Mouse (Mus musculus) G1E (cell line): Measurements from ENCODE around the gene D17Wsu92e.

Source experiments
- CTCF ChIP-seq: IDR thresholded peaks from 2 replicates; pipeline ENCODE4 v1.5.1; 2012; ENCODE audit warnings: low read depth, low read length, inconsistent platforms, mixed read lengths
- POLR2AphosphoS5 ChIP-seq: IDR thresholded peaks from 2 replicates; pipeline ENCODE4 v1.6.1; 2012; ENCODE audit warnings: low read depth, low read length, inconsistent platforms; ENCODE audit not compliant: insufficient replicate concordance
- TAL1 ChIP-seq: conservative IDR thresholded peaks from 2 replicates; pipeline ENCODE4 v1.6.1; 2012; ENCODE audit warnings: low read depth, low read length, inconsistent platforms, mixed read lengths

DNA sequence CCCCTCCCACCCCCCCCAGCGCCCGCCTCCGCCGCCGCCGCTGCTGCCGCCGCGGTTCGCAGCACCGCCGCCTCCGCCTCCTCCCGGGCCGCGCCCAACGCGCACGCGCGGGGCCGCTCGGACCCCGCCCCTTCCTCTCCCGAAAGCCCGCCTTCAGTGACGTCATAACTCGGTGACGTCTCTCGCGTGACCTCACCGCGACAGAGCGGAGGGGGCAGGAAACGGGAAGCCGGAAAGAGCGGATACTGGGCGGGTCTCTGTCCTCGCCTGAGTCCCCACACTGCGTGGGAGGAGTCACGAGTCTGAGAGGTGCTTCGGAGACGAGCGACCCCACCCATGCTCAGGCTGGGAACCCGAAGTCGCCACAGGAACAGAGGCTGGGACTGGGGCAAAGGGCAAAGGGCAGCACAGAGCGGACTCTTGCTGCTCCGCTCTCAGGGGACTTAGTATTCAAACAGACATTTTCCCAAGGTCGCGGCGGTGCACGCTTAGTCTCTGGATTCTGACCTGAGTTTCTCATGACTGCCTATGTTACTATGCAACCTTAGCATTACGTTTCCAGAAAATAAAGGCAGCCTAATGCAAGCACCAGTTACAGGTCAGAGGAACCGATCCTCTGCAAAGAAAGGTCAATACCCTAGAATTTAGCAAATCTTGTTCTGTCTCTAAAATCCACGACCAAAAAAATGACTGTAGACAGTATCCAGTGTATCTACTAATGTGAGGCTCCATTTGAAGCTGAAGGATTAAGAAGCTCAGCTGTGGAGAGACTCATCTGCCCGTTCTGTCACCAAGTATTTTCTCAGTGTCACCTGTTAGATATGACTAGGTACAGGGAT is at the start of gene D17Wsu92e:
- no peak for TF ChIP-seq CTCF
- no peak for TF ChIP-seq POLR2AphosphoS5
- no peak for TF ChIP-seq TAL1
